7 mouse cellular contexts compared by ENCODE assay signal in genomic region chrX:112978583-112978982, GRCm38 (mm10).
DNase-seq lines count a peak whose midpoint lies in the region; ATAC-seq and TF ChIP-seq lines count a peak whose summit lies in the region.

No protein-coding gene starts in this region.

- TF ChIP-seq POLR2A in CH12.LX (IDR thresholded peaks at IDR 0.05; ENCODE audit: low read depth, low read length): no peak

- TF ChIP-seq RAD21 in CH12.LX (IDR thresholded peaks at IDR 0.05; ENCODE audit: low read depth, low read length): peak; percentile 78

- no peaks in the 10 kb centered on the region for H3K9me3 ChIP-seq in kidney, embryonic 15.5 days (replicated peaks)
- no peaks in the 10 kb centered on the region for H3K9me3 ChIP-seq in CH12.LX (replicated peaks; ENCODE audit: low read length)

- no peaks in the 10 kb centered on the region for H3K36me3 ChIP-seq in kidney, embryonic 15.5 days
- no peaks in the 10 kb centered on the region for H3K36me3 ChIP-seq in CH12.LX (replicated peaks in 1 of 2; ENCODE audit: control insufficient read depth in 1 of 2, insufficient read depth in 1 of 2, low read length in 1 of 2)

- in situ Hi-C loops in CH12.LX (cut with MboI; ENCODE audit: low pct_ligation_motif_present, low pct_unique_long_range_greater_than_20kb, low sequenced_read_pairs): no loop called here

- no peaks in the 10 kb centered on the region for H3K27me3 ChIP-seq in kidney, embryonic 15.5 days
- H3K27me3 ChIP-seq in CH12.LX (replicated peaks): no peaks in the 10 kb centered on the region

- H3K4me2 ChIP-seq in kidney, embryonic 15.5 days: no peak overlapping the region
- H3K4me2 ChIP-seq in CH12.LX (ENCODE audit: insufficient read depth, low read depth, poor library complexity, severe bottlenecking): no peak overlapping the region

- TF ChIP-seq CTCF in CH12.LX (conservative IDR thresholded peaks at IDR 0.05 in 1 of 2, IDR thresholded peaks at IDR 0.05 in 1 of 2; ENCODE audit: low read depth in 2 of 2, low read length in 2 of 2): peak; percentile 19 to 69; a peak in 2 of 4 replicates

- TF ChIP-seq EP300 in CH12.LX (IDR thresholded peaks at IDR 0.05; ENCODE audit: low read length): no peak

- WGBS in kidney, embryonic 15.5 days: 58% methylated on average over 3 of the region's 3 CpGs

- H3K79me2 ChIP-seq in CH12.LX (replicated peaks; ENCODE audit: control insufficient read depth, extremely low read depth, insufficient read depth, poor library complexity, severe bottlenecking): no peaks in the 10 kb centered on the region

- H3K27ac ChIP-seq in kidney, embryonic 15.5 days: no peak overlapping the region
- H3K27ac ChIP-seq in CH12.LX (ENCODE audit: insufficient read depth, low read depth): no peak overlapping the region

- peak; percentile 13 for DNase-seq in kidney, postnatal 14 days
- DNase-seq in B cell, adult 2 months: peak; percentile 14 to 17
- DNase-seq in CH12.LX (ENCODE audit: extremely low read depth): peak; percentile 35
- peak; percentile 3 to 4 for DNase-seq in kidney, postnatal 4 days
- DNase-seq in urinary bladder, postnatal 36 days (ENCODE audit: low spot score in 2 of 2): no peak

- H3K4me3 ChIP-seq in kidney, embryonic 15.5 days (replicated peaks): no peak overlapping the region
- H3K4me3 ChIP-seq in CH12.LX (replicated peaks in 1 of 3; ENCODE audit: low read depth in 2 of 3, low read length in 2 of 3, poor library complexity in 1 of 3): no peak overlapping the region

- H3K4me1 ChIP-seq in kidney, embryonic 15.5 days: no peaks in the 10 kb centered on the region
- H3K4me1 ChIP-seq in CH12.LX (ENCODE audit: control insufficient read depth in 1 of 2, insufficient read depth in 2 of 2): no peaks in the 10 kb centered on the region

- dilution Hi-C loops in CH12.LX (cut with MboI; ENCODE audit: extremely low pct_ligation_motif_present, extremely low pct_unique_long_range_greater_than_20kb, low sequenced_read_pairs): no loop called here

- no peak overlapping the region for H3K9ac ChIP-seq in kidney, embryonic 15.5 days
- no peak overlapping the region for H3K9ac ChIP-seq in CH12.LX (ENCODE audit: insufficient read depth, low read depth)

- no peak for ATAC-seq in kidney, embryonic 15.5 days (replicated peaks; ENCODE audit: low FRiP score)
- ATAC-seq in monocyte, adult 5-6 weeks (replicated peaks; ENCODE audit: insufficient number of reproducible peaks, low FRiP score, low TSS enrichment, poor library complexity, severe bottlenecking): no peak

TF ChIP-seq in CH12.LX, 34 proteins besides CTCF, POLR2A, EP300 and RAD21:
- TF ChIP-seq CHD1 (IDR thresholded peaks at IDR 0.05; ENCODE audit: low read depth, low read length): no peak
- TF ChIP-seq JUND (conservative IDR thresholded peaks at IDR 0.05; ENCODE audit: low read depth, low read length): no peak
- peak; percentile 57 for TF ChIP-seq SMC3 (IDR thresholded peaks at IDR 0.05; ENCODE audit: low read depth, low read length)
- TF ChIP-seq MXI1 (IDR thresholded peaks at IDR 0.05; ENCODE audit: low read depth, low read length): no peak
- TF ChIP-seq RCOR1 (conservative IDR thresholded peaks at IDR 0.05; ENCODE audit: low read depth, low read length): no peak
- TF ChIP-seq ZC3H11A (IDR thresholded peaks at IDR 0.05; ENCODE audit: low read depth, low read length): peak; percentile 20; the same call in 1 of the 2 replicates

Comparison
In these comparisons a context has a peak if more than half of its experiments do, and no peak if none do; other contexts are left out.
1. DNase-seq: peak in kidney, postnatal 14 days (single experiment), B cell, adult 2 months (2 of 2), CH12.LX (single experiment) and kidney, postnatal 4 days (2 of 2); none in urinary bladder, postnatal 36 days (0 of 2).